Mouse (Mus musculus): ENCODE results near the gene Rundc3b. TPM values are rescaled to one million over a fixed set of nuclear protein-coding genes. Genes with fewer than 3 reads are reported as not detected.

Gene Rundc3b
- polyA plus RNA-seq, 1 experiment from 2014 or later = 21.7 TPM

DNA sequence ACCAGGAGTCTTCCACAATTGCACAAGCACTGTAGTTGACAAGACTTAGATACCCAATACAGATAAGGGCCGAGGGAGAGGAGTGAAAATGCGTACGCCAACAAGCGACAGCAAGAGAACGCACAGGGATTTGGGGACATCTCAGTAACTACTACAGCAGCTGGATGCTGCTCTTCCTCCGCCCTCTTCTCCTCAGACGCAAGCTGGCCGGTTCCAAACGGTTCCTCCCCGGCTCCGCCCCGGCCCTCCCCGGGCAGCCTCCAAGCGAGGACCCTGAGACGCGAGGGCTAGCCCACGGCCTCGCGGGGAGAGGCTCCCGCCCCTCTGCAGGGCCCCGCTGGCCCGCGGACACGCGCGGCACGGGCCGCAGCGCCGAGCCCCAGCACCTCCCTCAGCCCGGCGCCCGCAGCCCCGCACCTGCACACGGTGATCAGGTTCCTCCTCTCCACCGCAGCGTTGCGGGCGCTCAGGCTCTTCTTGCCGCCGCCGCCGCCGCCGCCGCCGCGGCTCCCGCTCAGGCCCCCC is 619 bp downstream of the Rundc3b start:
- H3K27ac ChIP-seq (replicated peaks) = peak overlapping the region; percentile 86
- peak overlapping the region; percentile 91 for H3K4me3 ChIP-seq
- H3K9me3 ChIP-seq = no peaks in the 10 kb centered on the region
- H3K4me1 ChIP-seq = 0 out of 2 replicates have a peak, but pooled peaks cover 4% of the 10 kb centered on the region
- H3K4me2 ChIP-seq (replicated peaks) = peak overlapping the region; percentile 83
- ATAC-seq (ENCODE audit: low FRiP score, low read depth) = peak; percentile 64
- H3K36me3 ChIP-seq = no peaks in the 10 kb centered on the region
- peaks cover 7% of the 10 kb centered on the region; the same call in 1 of the 2 replicates for H3K27me3 ChIP-seq
- peak overlapping the region; percentile 84 for H3K9ac ChIP-seq (replicated peaks)
- WGBS = under 1% methylated on average over 49 of the region's 49 CpGs

DNA sequence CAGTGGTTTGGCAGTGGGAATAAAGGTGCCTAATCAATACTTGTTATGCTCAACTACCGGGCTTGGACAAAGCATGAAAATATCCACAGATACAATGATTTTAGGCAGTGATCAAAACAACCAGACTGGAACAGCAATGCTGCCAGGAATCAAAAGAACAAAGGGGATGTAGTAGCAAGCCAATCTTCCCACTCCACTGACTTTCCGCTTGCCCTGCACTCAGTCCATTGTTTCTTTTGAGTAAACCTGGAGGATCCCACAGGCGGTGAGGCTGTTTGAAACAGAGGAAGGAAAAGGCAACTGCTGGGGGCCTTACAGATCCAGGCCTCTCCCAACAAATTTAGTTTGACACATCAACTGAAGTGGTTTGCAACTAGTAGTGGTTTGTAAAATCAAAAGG is 51.6 kb downstream of the Rundc3b start:
- no peak for ATAC-seq (ENCODE audit: low FRiP score, low read depth)
- Histone ChIP-seq H3K4me2 (replicated peaks) (no peak overlapping the region), H3K27me3 (no peaks in the 10 kb centered on the region), H3K9ac (replicated peaks) (no peak overlapping the region), H3K4me3 (no peak overlapping the region), H3K27ac (replicated peaks) (no peak overlapping the region), H3K36me3 (no peaks in the 10 kb centered on the region), H3K9me3 (no peaks in the 10 kb centered on the region), H3K4me1 (peaks cover 4% of the 10 kb centered on the region; the same call in 1 of the 2 replicates)
- 9% methylated on average over 3 of the region's 3 CpGs for WGBS

DNA sequence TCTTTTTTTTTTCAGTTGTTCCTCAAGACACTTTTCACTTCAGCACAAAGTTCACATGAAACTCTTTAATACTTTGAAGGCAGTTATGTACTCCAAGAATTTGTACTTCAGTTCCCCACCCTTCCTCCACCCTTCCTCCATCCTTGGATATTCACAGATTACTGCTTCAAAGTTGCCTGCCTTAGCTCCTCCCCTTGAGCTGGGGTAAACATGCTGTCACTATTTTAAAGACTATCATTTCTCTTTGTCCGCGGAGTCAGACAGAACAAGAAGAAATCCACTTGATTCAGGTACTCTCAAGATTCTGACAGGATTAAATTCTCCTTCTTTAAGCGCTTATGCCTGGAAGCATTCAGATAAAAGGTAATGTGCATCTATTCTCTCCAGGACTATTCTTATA is 55.9 kb downstream of the Rundc3b start:
- H3K27me3 ChIP-seq = no peaks in the 10 kb centered on the region
- H3K9ac ChIP-seq (replicated peaks) = no peak overlapping the region
- no peak overlapping the region for H3K4me2 ChIP-seq (replicated peaks)
- H3K4me3 ChIP-seq = no peak overlapping the region
- peaks cover 4% of the 10 kb centered on the region; the same call in 1 of the 2 replicates for H3K4me1 ChIP-seq
- H3K9me3 ChIP-seq = no peaks in the 10 kb centered on the region
- WGBS = 26% methylated on average over 3 of the region's 3 CpGs
- no peak overlapping the region for H3K27ac ChIP-seq (replicated peaks)
- no peak for ATAC-seq (ENCODE audit: low FRiP score, low read depth)
- no peaks in the 10 kb centered on the region for H3K36me3 ChIP-seq

DNA sequence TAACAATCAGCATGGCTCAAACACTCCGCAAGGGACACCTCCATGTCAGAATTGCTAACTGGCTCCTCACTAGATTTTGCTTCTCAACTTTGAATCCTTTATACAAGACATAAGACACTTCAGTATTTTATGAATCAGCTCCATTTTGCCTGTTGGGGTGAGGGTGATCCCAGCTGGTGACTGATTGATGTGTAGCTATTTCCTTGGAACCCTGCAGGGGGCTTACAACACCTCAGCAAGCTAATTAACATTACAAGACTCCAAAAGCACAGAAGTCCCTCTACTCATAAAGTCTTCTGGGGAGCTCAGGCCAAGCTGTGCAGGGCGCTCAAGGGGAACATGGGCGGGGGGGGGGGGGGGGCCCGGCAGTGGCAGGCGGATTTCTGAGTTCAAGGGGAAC is 78.2 kb downstream of the Rundc3b start:
- no peak overlapping the region for H3K4me2 ChIP-seq (replicated peaks)
- H3K4me1 ChIP-seq = no peaks in the 10 kb centered on the region
- WGBS = 56% methylated on average over 2 of the region's 5 CpGs
- no peaks in the 10 kb centered on the region for H3K9me3 ChIP-seq
- ATAC-seq (ENCODE audit: low FRiP score, low read depth) = 0 out of 2 replicates have a peak, but pooled peaks have one; percentile 16
- H3K36me3 ChIP-seq = peaks cover 4% of the 10 kb centered on the region; the same call in 1 of the 2 replicates
- H3K27me3 ChIP-seq = no peaks in the 10 kb centered on the region
- no peak overlapping the region for H3K27ac ChIP-seq (replicated peaks)
- H3K4me3 ChIP-seq = no peak overlapping the region
- no peak overlapping the region for H3K9ac ChIP-seq (replicated peaks)

DNA sequence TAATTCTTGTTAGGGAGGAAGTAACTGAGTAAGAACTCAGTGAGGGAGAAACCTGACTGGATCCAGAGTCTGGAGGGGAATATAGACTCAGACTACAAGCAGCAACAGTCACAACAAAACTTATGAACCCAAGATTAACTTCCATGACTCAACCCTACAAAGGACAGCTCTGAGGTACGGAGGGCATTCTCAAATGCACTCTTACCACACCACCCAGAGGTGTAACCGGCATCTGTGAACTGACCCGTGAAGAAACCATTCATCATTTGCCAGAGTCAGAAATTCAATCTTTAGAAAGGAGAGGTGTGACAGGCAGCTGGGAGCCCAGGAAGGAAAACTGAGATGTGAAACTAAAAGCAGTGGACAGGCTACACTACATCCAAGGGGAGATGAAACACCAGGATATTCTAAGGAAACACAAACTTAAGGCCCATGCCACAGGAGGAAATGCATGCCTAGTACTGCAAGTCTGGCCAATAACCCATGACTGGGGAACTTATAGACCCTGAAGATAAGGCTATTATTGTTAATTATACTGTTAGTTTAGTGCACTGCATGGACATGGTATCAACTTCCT is 80.0 kb downstream of the Rundc3b start:
- 71% methylated on average over 3 of the region's 3 CpGs for WGBS
- Histone ChIP-seq H3K4me1 (no peaks in the 10 kb centered on the region), H3K9ac (replicated peaks) (no peak overlapping the region), H3K36me3 (peaks cover 4% of the 10 kb centered on the region; the same call in 1 of the 2 replicates), H3K27me3 (no peaks in the 10 kb centered on the region), H3K4me3 (no peak overlapping the region), H3K27ac (replicated peaks) (no peak overlapping the region), H3K4me2 (replicated peaks) (no peak overlapping the region), H3K9me3 (no peaks in the 10 kb centered on the region)
- ATAC-seq (ENCODE audit: low FRiP score, low read depth) = no peak

DNA sequence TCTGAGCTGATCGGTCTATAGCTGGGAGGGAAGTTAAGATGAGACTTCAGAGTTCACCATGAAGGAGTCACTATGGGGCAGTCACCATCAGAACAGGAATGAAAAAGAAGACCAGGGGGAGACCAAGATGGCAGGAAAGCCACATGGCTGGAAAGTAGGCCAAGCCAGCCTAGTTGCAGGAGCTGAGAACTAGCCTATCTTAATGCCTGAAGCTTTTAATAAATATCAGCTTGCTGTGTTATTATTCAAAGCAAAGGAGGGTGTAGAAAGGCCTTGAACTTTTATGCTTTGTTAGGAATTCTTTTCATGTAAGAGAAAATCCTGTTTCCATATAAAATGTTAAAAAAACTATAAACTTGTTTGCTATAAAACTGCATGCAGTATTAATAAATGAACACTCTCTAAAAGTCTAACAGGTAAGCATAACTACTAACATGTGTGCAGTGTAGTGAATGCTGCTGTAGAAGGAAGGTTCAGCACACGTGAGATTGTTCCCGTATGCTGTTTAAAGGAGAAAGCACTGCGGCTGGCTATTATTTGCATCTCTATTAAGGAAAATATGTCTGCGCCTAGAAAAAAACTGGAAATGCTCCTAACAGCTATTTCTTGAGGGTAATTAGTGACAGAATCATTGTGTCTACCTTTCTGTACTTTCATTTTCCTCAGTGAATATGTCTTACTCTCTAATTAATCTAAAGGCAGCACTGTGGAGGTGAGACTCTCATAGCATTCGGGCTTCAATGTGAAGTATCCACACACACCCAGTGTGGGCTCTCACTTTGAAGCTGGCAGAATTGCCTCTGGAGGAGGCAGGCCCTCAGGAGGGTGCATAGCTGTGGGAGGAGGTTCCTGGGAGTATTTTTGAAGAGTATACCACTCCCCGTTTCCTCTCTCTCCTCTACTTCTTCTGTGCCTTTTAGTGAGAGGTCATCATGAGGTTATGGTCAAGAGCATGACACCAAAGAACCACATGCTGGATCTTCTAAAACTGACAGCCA is 81.3 kb downstream of the Rundc3b start:
- Histone ChIP-seq H3K9ac (replicated peaks) (no peak overlapping the region), H3K36me3 (peaks cover 4% of the 10 kb centered on the region; the same call in 1 of the 2 replicates), H3K9me3 (no peaks in the 10 kb centered on the region), H3K4me3 (no peak overlapping the region), H3K4me2 (replicated peaks) (no peak overlapping the region), H3K4me1 (no peaks in the 10 kb centered on the region), H3K27me3 (no peaks in the 10 kb centered on the region), H3K27ac (replicated peaks) (no peak overlapping the region)
- 84% methylated on average over 7 of the region's 7 CpGs for WGBS
- ATAC-seq (ENCODE audit: low FRiP score, low read depth) = no peak

DNA sequence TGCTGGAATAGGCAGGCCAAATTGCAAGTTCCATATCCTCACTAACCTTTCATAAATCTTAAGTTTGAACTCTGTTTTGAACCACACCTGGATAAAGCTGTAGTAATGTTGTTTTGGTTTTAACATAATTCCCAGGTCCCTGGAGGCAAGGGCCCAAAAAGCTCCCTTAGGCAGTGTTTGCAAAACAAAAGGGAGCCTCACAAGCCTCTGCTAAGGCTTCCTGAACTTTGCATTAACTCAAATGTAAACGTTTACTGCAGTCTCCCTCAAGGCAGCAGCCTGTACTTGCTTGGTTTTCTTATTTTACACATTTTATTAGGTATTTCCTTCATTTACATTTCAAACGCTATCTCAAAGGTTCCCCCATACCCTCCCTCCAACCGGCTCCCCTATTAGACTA is 103.7 kb downstream of the Rundc3b start:
- Histone ChIP-seq H3K9me3 (no peaks in the 10 kb centered on the region), H3K27me3 (no peaks in the 10 kb centered on the region), H3K4me3 (no peak overlapping the region), H3K4me2 (replicated peaks) (no peak overlapping the region), H3K4me1 (no peaks in the 10 kb centered on the region), H3K9ac (replicated peaks) (no peak overlapping the region), H3K36me3 (no peaks in the 10 kb centered on the region), H3K27ac (replicated peaks) (no peak overlapping the region)
- WGBS = 50% methylated on average over 3 of the region's 3 CpGs
- ATAC-seq (ENCODE audit: low FRiP score, low read depth) = no peak

DNA sequence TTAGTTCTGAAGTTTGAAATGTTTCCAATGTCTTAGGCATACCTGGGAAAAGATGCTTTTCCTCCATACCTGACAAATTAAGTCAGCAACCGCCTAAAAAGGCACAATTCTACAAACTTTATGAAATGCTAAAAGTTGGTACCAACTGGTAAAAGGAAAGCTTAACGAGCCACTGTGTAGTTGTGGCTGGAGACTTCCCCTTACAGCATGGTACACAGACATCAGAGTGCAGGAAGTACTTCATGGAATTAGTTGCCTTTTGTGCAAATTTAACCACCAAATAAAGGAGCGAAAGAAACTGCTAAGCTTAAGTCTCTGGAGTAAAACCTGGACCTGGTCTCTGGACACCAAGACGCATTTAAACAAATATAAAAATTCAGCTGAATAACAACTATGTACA is 131.0 kb downstream of the Rundc3b start:
- WGBS = 72% methylated on average over 4 of the region's 4 CpGs

DNA sequence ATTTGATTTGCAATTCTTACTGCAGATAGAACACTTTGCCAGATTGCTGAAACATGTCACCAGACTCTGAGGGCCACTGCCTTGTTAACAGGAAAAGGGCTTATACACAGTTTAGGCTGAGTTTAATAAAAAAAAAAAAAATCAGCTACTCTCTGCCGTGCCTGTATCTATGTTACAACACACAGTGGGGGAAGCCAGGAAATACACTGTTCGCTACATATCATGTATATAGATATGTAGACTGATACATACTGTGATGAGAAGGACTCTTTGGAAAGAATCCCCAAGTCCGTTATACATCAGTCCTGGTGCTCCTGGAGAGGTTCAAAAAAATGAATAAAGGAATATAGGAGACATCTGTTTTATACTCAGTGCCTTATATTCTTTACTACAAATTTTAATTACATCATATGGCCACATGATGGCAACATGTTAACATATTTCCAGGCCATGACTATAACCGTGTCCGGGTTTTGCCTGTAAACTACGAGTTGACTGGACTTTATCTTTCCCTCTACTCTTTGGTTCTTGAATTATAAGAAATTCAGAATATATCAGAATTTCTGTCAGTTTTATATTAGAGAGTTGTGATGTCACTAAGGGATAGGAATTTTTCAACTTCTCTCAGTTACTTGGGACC is 133.2 kb downstream of the Rundc3b start:
- Histone ChIP-seq H3K4me3 (no peak overlapping the region), H3K27me3 (peaks cover 19% of the 10 kb centered on the region), H3K9ac (replicated peaks) (no peak overlapping the region), H3K9me3 (no peaks in the 10 kb centered on the region), H3K36me3 (no peaks in the 10 kb centered on the region), H3K27ac (replicated peaks) (no peak overlapping the region), H3K4me1 (peaks cover 8% of the 10 kb centered on the region; the same call in 1 of the 2 replicates), H3K4me2 (replicated peaks) (no peak overlapping the region)
- peak; percentile 59 for ATAC-seq (ENCODE audit: low FRiP score, low read depth)
- WGBS = 44% methylated on average over 6 of the region's 6 CpGs

More for the DNA sequence above, 131.0 kb downstream of the Rundc3b start:
- no peak overlapping the region for H3K9ac ChIP-seq (replicated peaks)
- H3K27me3 ChIP-seq = peaks cover 19% of the 10 kb centered on the region
- H3K4me2 ChIP-seq (replicated peaks) = no peak overlapping the region
- no peaks in the 10 kb centered on the region for H3K9me3 ChIP-seq
- ATAC-seq (ENCODE audit: low FRiP score, low read depth) = no peak
- peaks cover 8% of the 10 kb centered on the region; the same call in 1 of the 2 replicates for H3K4me1 ChIP-seq
- no peaks in the 10 kb centered on the region for H3K36me3 ChIP-seq
- no peak overlapping the region for H3K27ac ChIP-seq (replicated peaks)
- no peak overlapping the region for H3K4me3 ChIP-seq

DNA sequence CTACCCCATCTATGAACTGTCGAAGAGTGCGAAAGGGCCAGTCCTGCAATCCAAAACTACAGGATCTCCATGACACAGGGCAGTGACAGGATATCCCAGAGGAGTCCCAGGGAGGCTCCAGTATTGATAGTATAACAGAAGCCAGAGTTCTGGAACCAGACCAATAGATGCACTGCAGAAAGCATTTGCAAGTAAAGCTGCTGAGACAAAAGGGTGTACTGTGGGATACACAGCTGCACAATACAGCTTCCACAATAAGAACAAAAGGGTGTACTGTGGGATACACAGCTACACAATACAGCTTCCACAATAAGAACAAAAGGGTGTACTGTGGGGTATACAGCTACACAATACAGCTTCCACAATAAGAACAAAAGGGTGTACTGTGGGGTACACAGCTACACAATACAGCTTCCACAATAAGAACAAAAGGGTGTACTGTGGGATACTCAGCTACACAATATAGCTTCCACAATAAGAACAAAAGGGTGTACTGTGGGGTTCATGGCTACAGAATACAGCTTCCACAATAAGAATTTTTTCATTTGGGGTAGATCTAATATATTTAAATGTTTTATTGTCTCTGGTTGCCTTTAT is 134.0 kb downstream of the Rundc3b start:
- Histone ChIP-seq H3K9me3 (no peaks in the 10 kb centered on the region), H3K9ac (replicated peaks) (no peak overlapping the region), H3K27me3 (peaks cover 19% of the 10 kb centered on the region), H3K27ac (replicated peaks) (peak overlapping the region; percentile 49; the same call in 1 of the 2 replicates), H3K4me2 (replicated peaks) (no peak overlapping the region), H3K36me3 (no peaks in the 10 kb centered on the region), H3K4me1 (peaks cover 8% of the 10 kb centered on the region; the same call in 1 of the 2 replicates), H3K4me3 (no peak overlapping the region)
- peak; percentile 55 for ATAC-seq (ENCODE audit: low FRiP score, low read depth)
- WGBS = 33% methylated on average over 2 of the region's 2 CpGs

DNA sequence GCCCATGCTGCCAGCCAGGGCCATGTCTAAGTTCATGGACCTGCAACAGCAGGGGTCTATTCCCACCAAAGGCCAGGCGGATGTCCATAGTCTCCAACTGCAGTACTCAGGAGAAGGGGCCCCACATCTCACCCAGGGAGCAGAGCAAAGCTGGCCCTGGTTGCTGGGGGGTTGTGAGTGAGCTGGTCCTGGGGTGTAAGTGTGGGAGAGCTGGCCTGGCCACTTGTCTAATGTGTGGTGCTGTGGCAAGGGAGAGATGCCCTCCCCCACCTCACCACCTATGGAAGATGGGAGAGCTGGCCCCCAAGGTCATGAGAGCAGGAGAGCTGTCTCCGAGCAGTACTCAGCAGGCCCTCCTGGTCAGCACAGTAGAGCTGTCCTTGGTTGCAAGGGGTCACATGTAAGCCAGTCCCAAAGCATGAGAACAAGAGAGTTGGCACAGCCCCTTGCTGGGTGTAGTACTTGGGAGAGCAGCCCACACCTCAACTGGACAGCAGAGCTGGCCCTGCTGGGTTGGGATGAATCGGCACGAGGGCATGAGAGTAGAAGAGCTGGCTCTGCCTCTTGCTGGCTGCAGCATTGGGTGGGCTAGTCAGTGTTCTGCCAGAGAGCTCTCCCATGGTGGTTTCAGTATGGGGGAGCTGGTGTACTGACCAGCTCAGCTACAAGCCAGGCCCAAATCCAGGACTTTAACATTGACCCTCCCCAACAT is 134.6 kb downstream of the Rundc3b start:
- peaks cover 19% of the 10 kb centered on the region for H3K27me3 ChIP-seq
- 42% methylated on average over 4 of the region's 4 CpGs for WGBS
- H3K27ac ChIP-seq (replicated peaks) = peak overlapping the region; percentile 49; the same call in 1 of the 2 replicates

More for the DNA sequence above, 134.6 kb downstream of the Rundc3b start:
- H3K9me3 ChIP-seq = no peaks in the 10 kb centered on the region
- H3K36me3 ChIP-seq = no peaks in the 10 kb centered on the region
- ATAC-seq (ENCODE audit: low FRiP score, low read depth) = peak; percentile 44
- no peak overlapping the region for H3K4me2 ChIP-seq (replicated peaks)
- H3K9ac ChIP-seq (replicated peaks) = no peak overlapping the region
- no peak overlapping the region for H3K4me3 ChIP-seq
- peaks cover 8% of the 10 kb centered on the region; the same call in 1 of the 2 replicates for H3K4me1 ChIP-seq

Measured in midbrain, embryonic 12.5 days (tissue).